Mouse (Mus musculus) urinary bladder, adult 18-20 months (tissue): ENCODE results near the gene Lars2.

Experiments used
- DNase-seq, 2 experiments: peaks; one replicate each; pipeline ENCODE4 v3.0.0; 2022; ENCODE audit warnings: low spot score in 2 of 2, mixed read lengths in 2 of 2

Lars2 gene

GRCm38 (mm10) chr9:123506270-123507146 is 139.8 kb downstream of the Lars2 start:
- no peak for DNase-seq

- DNase-seq = no peak
Observed at GRCm38 (mm10) chr9:123507380-123507779, 140.7 kb downstream of the Lars2 start.

- no peak for DNase-seq
Observed at GRCm38 (mm10) chr9:123508986-123509385, 142.3 kb downstream of the Lars2 start.

GRCm38 (mm10) chr9:123509638-123510604 is 143.2 kb downstream of the Lars2 start:
- DNase-seq = no peak

- DNase-seq = no peak
Observed at GRCm38 (mm10) chr9:123510926-123511325, 144.2 kb downstream of the Lars2 start.
